In genomic region chr12:52038352-52038751, GRCm38 (mm10) we compare ENCODE assay signal across 11 mouse cellular contexts. TPM values are rescaled to one million over a fixed set of nuclear protein-coding genes. Genes with fewer than 3 reads are reported as not detected.
A peak's percentile ranks its signal among the peaks of the same experiment; 100 is the strongest.
DNase-seq lines count a peak whose midpoint lies in the region; ATAC-seq and TF ChIP-seq lines count a peak whose summit lies in the region.
"Had no signal": no experiment of that assay in that cellular context is flagged by ENCODE, and none has a peak within 500 bp of the region (broad histone marks: within the 10 kb centered on the region; RNA-seq: fewer than 3 reads in every experiment).

No protein-coding gene starts in this region.

- H3K27me3 ChIP-seq in forebrain, embryonic 14.5 days (replicated peaks; ENCODE audit: control insufficient read depth, insufficient read depth, low read length), result no peaks in the 10 kb centered on the region
- no peaks in the 10 kb centered on the region for H3K27me3 ChIP-seq in forebrain, embryonic 11.5 days (ENCODE audit: control insufficient read depth, insufficient read depth, low read length)
- no peaks in the 10 kb centered on the region for H3K27me3 ChIP-seq in splenic B cell, adult 2 months (ENCODE audit: control insufficient read depth, insufficient read depth, low read length, poor library complexity, severe bottlenecking)

- H3K4me3 ChIP-seq in forebrain, embryonic 14.5 days (ENCODE audit: low read depth, low read length), result no peak overlapping the region
- no peak overlapping the region for H3K4me3 ChIP-seq in forebrain, embryonic 11.5 days (ENCODE audit: low read depth, low read length)
- no peak overlapping the region for H3K4me3 ChIP-seq in lung, adult 2 months (replicated peaks; ENCODE audit: extremely low read depth, low read depth, low read length)

- H3K9me3 ChIP-seq in forebrain, embryonic 14.5 days (replicated peaks; ENCODE audit: control insufficient read depth, low read length), result no peaks in the 10 kb centered on the region
- no peaks in the 10 kb centered on the region for H3K9me3 ChIP-seq in forebrain, embryonic 11.5 days (ENCODE audit: control insufficient read depth, low read length)

- no peak overlapping the region for H3K4me2 ChIP-seq in forebrain, embryonic 14.5 days (ENCODE audit: low read length)
- H3K4me2 ChIP-seq in forebrain, embryonic 11.5 days (ENCODE audit: low read depth, low read length, severe bottlenecking), result no peak overlapping the region

- TF ChIP-seq CTCF in lung, adult 2 months (IDR thresholded peaks at IDR 0.05; ENCODE audit: insufficient read depth, low read length), result peak; percentile 20; the same call in 1 of the 2 replicates

- no peaks in the 10 kb centered on the region for H3K4me1 ChIP-seq in forebrain, embryonic 14.5 days (ENCODE audit: control insufficient read depth, insufficient read depth, low read length)
- H3K4me1 ChIP-seq in forebrain, embryonic 11.5 days (replicated peaks; ENCODE audit: control insufficient read depth, insufficient read depth, low read length), result no peaks in the 10 kb centered on the region
- no peaks in the 10 kb centered on the region for H3K4me1 ChIP-seq in lung, adult 2 months (ENCODE audit: control insufficient read depth, insufficient read depth, low read length)

- DNase-seq in forebrain, embryonic 14.5 days (ENCODE audit: low spot score), result peak; percentile 78
- no peak for DNase-seq in forebrain, embryonic 11.5 days (ENCODE audit: low spot score)
- DNase-seq in lung, adult 2 months, result no peak
- no peak for DNase-seq in lung, postnatal 10 days
- peak; percentile 48 for DNase-seq in forelimb bud, embryonic 11.5 days (ENCODE audit: low read depth, low spot score)
- DNase-seq in splenic B cell, adult 2 months (ENCODE audit: low read depth, low spot score), result peak; percentile 15
- no peak for DNase-seq in urinary bladder, postnatal 14 days (ENCODE audit: low spot score)
- no peak for DNase-seq in thymus, postnatal 25 days
- DNase-seq: kidney, adult 18-20 months had no signal

- 49% methylated on average over 3 of the region's 3 CpGs for WGBS in forebrain, embryonic 14.5 days
- 74% methylated on average over 3 of the region's 3 CpGs for WGBS in forebrain, embryonic 11.5 days
- 38% methylated on average over 3 of the region's 3 CpGs for WGBS in lung, adult 2 months

- TF ChIP-seq POLR2A in lung, adult 2 months (IDR thresholded peaks at IDR 0.05; ENCODE audit: borderline replicate concordance, extremely low read depth, low read depth, low read length), result no peak

- no peaks in the 10 kb centered on the region for H3K36me3 ChIP-seq in forebrain, embryonic 14.5 days (ENCODE audit: control insufficient read depth, insufficient read depth, low read length)
- no peaks in the 10 kb centered on the region for H3K36me3 ChIP-seq in forebrain, embryonic 11.5 days (ENCODE audit: control insufficient read depth, insufficient read depth, low read length)
- H3K36me3 ChIP-seq in splenic B cell, adult 2 months (ENCODE audit: control insufficient read depth, insufficient read depth, low read length, poor library complexity, severe bottlenecking), result no peaks in the 10 kb centered on the region

- no peak overlapping the region for H3K27ac ChIP-seq in forebrain, embryonic 14.5 days (ENCODE audit: low read depth, low read length)
- no peak overlapping the region for H3K27ac ChIP-seq in forebrain, embryonic 11.5 days (ENCODE audit: low read depth, low read length)
- H3K27ac ChIP-seq: macrophage had no signal

- no peak overlapping the region for H3K9ac ChIP-seq in forebrain, embryonic 14.5 days (ENCODE audit: low read length)
- H3K9ac ChIP-seq in forebrain, embryonic 11.5 days (ENCODE audit: low read length), result no peak overlapping the region

- peak; percentile 54; the same call in 1 of the 2 replicates for ATAC-seq in forebrain, embryonic 14.5 days
- no peak for ATAC-seq in forebrain, embryonic 11.5 days (replicated peaks; ENCODE audit: low FRiP score)

RNA-seq across cellular contexts. Expression of gene Gpr33, which starts 10.5 kb away (rescaled TPM):
- polyA plus RNA-seq in forebrain, embryonic 14.5 days (2014; fragmentation: Nextera tagmentation; extraction: Ambion mirVana), result not detected in 2 replicates
- not detected in 2 replicates for polyA plus RNA-seq in forebrain, embryonic 11.5 days (2014; fragmentation: Nextera tagmentation; extraction: Ambion mirVana)
- 0.40 and 0.62 TPM in 2 replicates for polyA plus RNA-seq in lung, adult 2 months (2012; rRNA removed)
- polyA plus RNA-seq: cortical plate, adult 2 months; macrophage had no signal

RNA-seq across cellular contexts. Expression of gene Dtd2, which starts 32.1 kb away (rescaled TPM):
- 16.1 and 16.2 TPM in 2 replicates for polyA plus RNA-seq in forebrain, embryonic 14.5 days (2014; fragmentation: Nextera tagmentation; extraction: Ambion mirVana)
- 26.6 and 28.7 TPM in 2 replicates for polyA plus RNA-seq in forebrain, embryonic 11.5 days (2014; fragmentation: Nextera tagmentation; extraction: Ambion mirVana)
- polyA plus RNA-seq in lung, adult 2 months (2012; rRNA removed), result 4.6 and 6.8 TPM in 2 replicates

RNA-seq across cellular contexts. Expression of gene Nubpl, which starts 59.2 kb away (rescaled TPM):
- polyA plus RNA-seq in forebrain, embryonic 14.5 days (2014; fragmentation: Nextera tagmentation; extraction: Ambion mirVana), result 8.5 TPM in 2 replicates
- polyA plus RNA-seq in forebrain, embryonic 11.5 days (2014; fragmentation: Nextera tagmentation; extraction: Ambion mirVana), result 18.6 and 19.4 TPM in 2 replicates
- polyA plus RNA-seq in lung, adult 2 months (2012; rRNA removed), result 1.0 and 1.6 TPM in 2 replicates

Comparison
In these comparisons a context has a peak if more than half of its experiments do, and no peak if none do; other contexts are left out.
1. DNase-seq: peak in forebrain, embryonic 14.5 days (single experiment), forelimb bud, embryonic 11.5 days (single experiment) and splenic B cell, adult 2 months (single experiment); none in forebrain, embryonic 11.5 days (single experiment), lung, adult 2 months (single experiment), lung, postnatal 10 days (single experiment), urinary bladder, postnatal 14 days (single experiment) and thymus, postnatal 25 days (single experiment).